7 mouse cellular contexts compared by ENCODE assay signal in the genomic region with DNA sequence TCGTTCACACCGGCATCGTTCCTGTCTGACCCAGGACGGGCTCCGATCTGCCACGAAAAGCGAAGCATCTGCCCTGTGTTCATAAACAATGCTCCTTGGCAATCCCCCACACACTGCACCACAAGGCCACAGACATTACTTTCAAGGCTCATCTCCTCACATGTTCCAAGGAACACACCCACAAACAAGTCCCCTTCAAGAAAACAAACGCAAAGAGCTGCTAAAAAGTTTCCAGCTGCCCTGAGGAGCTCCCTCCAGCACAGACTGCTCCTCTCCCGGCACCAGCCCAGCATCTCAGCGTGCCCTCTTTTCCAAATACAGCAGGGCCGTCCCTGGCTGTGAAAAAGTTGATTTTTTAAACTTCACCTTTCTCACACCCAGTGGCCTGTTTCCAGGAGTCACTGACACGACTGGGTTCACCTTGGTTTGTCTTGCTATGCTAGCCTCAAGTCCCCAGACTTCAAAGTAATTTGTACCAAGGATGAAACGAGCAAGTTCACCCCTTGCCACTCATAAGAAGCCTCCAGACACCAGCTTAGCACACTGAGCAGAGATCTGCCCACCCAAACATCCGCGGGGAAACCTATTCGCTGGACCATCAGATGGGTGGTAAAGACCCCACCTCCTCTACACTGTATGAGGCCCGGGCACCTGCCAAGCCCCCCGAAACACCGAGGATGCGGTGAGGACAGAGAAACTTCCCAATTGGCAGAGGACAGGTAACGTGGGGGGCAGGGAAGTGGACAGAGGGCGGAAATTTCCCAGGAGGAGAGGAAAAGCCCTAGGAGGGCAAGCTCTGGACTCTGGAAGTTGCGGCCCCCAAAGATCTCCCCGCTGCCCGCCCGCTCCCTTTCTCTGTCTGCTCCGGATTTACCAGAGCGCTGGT. TPM values are rescaled to one million over a fixed set of nuclear protein-coding genes. Genes with fewer than 3 reads are reported as not detected.
A peak's percentile ranks its signal among the peaks of the same experiment; 100 is the strongest.
DNase-seq lines count a peak whose midpoint lies in the region; ATAC-seq and TF ChIP-seq lines count a peak whose summit lies in the region.

No protein-coding gene starts in this region.

- peak overlapping the region; percentile 76; the same call in 1 of the 2 replicates for H3K27ac ChIP-seq in lung, embryonic 14.5 days (ENCODE audit: low read depth)
- peak overlapping the region; percentile 89 for H3K27ac ChIP-seq in forebrain, embryonic 10.5 days
- peak overlapping the region; percentile 96 for H3K27ac ChIP-seq in intestine, postnatal 0 days (ENCODE audit: low read depth, low read length)

- no peak for DNase-seq in lung, embryonic 14.5 days
- no peak for DNase-seq in lung, postnatal 4 days
- peak; percentile 66 for DNase-seq in cerebellum, adult 11-12 months
- no peak for DNase-seq in forebrain, embryonic 10.5 days (ENCODE audit: extremely low spot score, low spot score)
- DNase-seq in neural tube, embryonic 10.5 days (ENCODE audit: extremely low spot score, low spot score) = peak; percentile 28

- no peaks in the 10 kb centered on the region for H3K36me3 ChIP-seq in lung, embryonic 14.5 days (ENCODE audit: insufficient read depth)
- no peaks in the 10 kb centered on the region for H3K36me3 ChIP-seq in forebrain, embryonic 10.5 days (replicated peaks)
- no peaks in the 10 kb centered on the region for H3K36me3 ChIP-seq in intestine, postnatal 0 days (ENCODE audit: control insufficient read depth, insufficient read depth)

- ATAC-seq in lung, embryonic 14.5 days (ENCODE audit: insufficient read depth) = 0 out of 2 replicates have a peak, but pooled peaks have one; percentile 0
- no peak for ATAC-seq in intestine, postnatal 0 days
- no peak for ATAC-seq in frontal cortex, adult (ENCODE audit: low TSS enrichment)

- H3K4me1 ChIP-seq in lung, embryonic 14.5 days (ENCODE audit: insufficient read depth) = no peaks in the 10 kb centered on the region
- H3K4me1 ChIP-seq in forebrain, embryonic 10.5 days = peaks cover 20% of the 10 kb centered on the region
- H3K4me1 ChIP-seq in intestine, postnatal 0 days (replicated peaks; ENCODE audit: control insufficient read depth, insufficient read depth, low read length) = peaks cover 7% of the 10 kb centered on the region; the same call in 1 of the 2 replicates

- H3K4me2 ChIP-seq in lung, embryonic 14.5 days = peak overlapping the region; percentile 99
- peak overlapping the region; percentile 92 for H3K4me2 ChIP-seq in intestine, postnatal 0 days (replicated peaks; ENCODE audit: low read depth)

- no peaks in the 10 kb centered on the region for H3K9me3 ChIP-seq in lung, embryonic 14.5 days (ENCODE audit: low read depth, low read length)
- H3K9me3 ChIP-seq in forebrain, embryonic 10.5 days = no peaks in the 10 kb centered on the region
- H3K9me3 ChIP-seq in intestine, postnatal 0 days (ENCODE audit: control insufficient read depth) = no peaks in the 10 kb centered on the region

- no peak for TF ChIP-seq CTCF in lung, embryonic 14.5 days (IDR thresholded peaks at IDR 0.05; ENCODE audit: low read depth)
- TF ChIP-seq CTCF in intestine, postnatal 0 days (IDR thresholded peaks at IDR 0.05; ENCODE audit: low read depth) = no peak

- 7% methylated on average over 28 of the region's 28 CpGs for WGBS in lung, embryonic 14.5 days
- WGBS in forebrain, embryonic 10.5 days = 10% methylated on average over 28 of the region's 28 CpGs
- 12% methylated on average over 26 of the region's 28 CpGs for WGBS in intestine, postnatal 0 days

- peak overlapping the region; percentile 71 for H3K4me3 ChIP-seq in lung, embryonic 14.5 days (ENCODE audit: low read depth, low read length)
- H3K4me3 ChIP-seq in forebrain, embryonic 10.5 days = peak overlapping the region; percentile 80
- H3K4me3 ChIP-seq in intestine, postnatal 0 days (ENCODE audit: low read depth, low read length) = peak overlapping the region; percentile 74

- peak overlapping the region; percentile 61 for H3K9ac ChIP-seq in lung, embryonic 14.5 days
- peak overlapping the region; percentile 67 for H3K9ac ChIP-seq in intestine, postnatal 0 days (ENCODE audit: low read depth, low read length)

- peaks cover 9% of the 10 kb centered on the region for H3K27me3 ChIP-seq in lung, embryonic 14.5 days (ENCODE audit: insufficient read depth, low read length)
- peaks cover 29% of the 10 kb centered on the region for H3K27me3 ChIP-seq in forebrain, embryonic 10.5 days (ENCODE audit: poor library complexity, severe bottlenecking)
- no peaks in the 10 kb centered on the region for H3K27me3 ChIP-seq in intestine, postnatal 0 days (replicated peaks; ENCODE audit: control insufficient read depth, insufficient read depth, low read length)

RNA-seq across cellular contexts. Expression of a gene that starts 0.8 kb away (rescaled TPM):
- polyA plus RNA-seq in lung, embryonic 14.5 days (2014; fragmentation: Nextera tagmentation; extraction: Ambion mirVana) = 14.6 and 14.9 TPM in 2 replicates
- polyA plus RNA-seq in forebrain, embryonic 10.5 days (2016; fragmentation: Nextera tagmentation; extraction: Ambion mirVana) = 3.4 and 3.7 TPM in 2 replicates
- 6.2 and 7.3 TPM in 2 replicates for polyA plus RNA-seq in intestine, postnatal 0 days (2015; fragmentation: Nextera tagmentation; extraction: Ambion mirVana)

Comparison
In these comparisons a context has a peak if more than half of its experiments do, and no peak if none do; other contexts are left out.
1. DNase-seq: peak in cerebellum, adult 11-12 months (single experiment) and neural tube, embryonic 10.5 days (single experiment); none in lung, embryonic 14.5 days (single experiment), lung, postnatal 4 days (0 of 2) and forebrain, embryonic 10.5 days (single experiment).
2. Peak in every context shown above with its lines, with median percentiles within 50 percentile points of each other: H3K27ac ChIP-seq and H3K4me3 ChIP-seq.